Mouse (Mus musculus) stomach, embryonic 14.5 days (tissue): Measurements from ENCODE around the gene Tbata. TPM values are rescaled to one million over a fixed set of nuclear protein-coding genes. Genes with fewer than 3 reads are reported as not detected.

Experiments
- ATAC-seq: fragments of 200-750 bp; cut with Nextera tagmentation; 2 replicates; pipeline ENCODE4 v1.8.0; 2017; ENCODE audit warnings: low read depth, moderate TSS enrichment; ENCODE audit not compliant: insufficient number of reproducible peaks, insufficient read depth, low FRiP score
- H3K27ac ChIP-seq: fragments of 300-500 bp; sonication (generic); 2 replicates; pipeline ENCODE4 v1.5.1; 2014; ENCODE audit warnings: mild to moderate bottlenecking, low read length, moderate library complexity, mixed read lengths
- H3K27me3 ChIP-seq: fragments of 300-500 bp; sonication (generic); 2 replicates; pipeline ENCODE4 v1.6.1; 2014; ENCODE audit warnings: low read length, control low read depth, mixed read lengths; ENCODE audit not compliant: control insufficient read depth, insufficient read depth
- H3K36me3 ChIP-seq: fragments of 300-500 bp; sonication (generic); 2 replicates; pipeline ENCODE4 v1.6.1; 2014; ENCODE audit warnings: mild to moderate bottlenecking, control low read depth, low read length, moderate library complexity, mixed read lengths; ENCODE audit not compliant: control insufficient read depth, insufficient read depth
- H3K4me1 ChIP-seq: fragments of 300-500 bp; sonication (generic); 2 replicates; pipeline ENCODE4 v1.6.1; 2014; ENCODE audit warnings: low read length, control low read depth, mixed read lengths; ENCODE audit not compliant: control insufficient read depth, insufficient read depth
- H3K4me2 ChIP-seq: fragments of 300-500 bp; sonication (generic); replicated peaks from 2 replicates; pipeline ENCODE4 v1.6.1; 2014; ENCODE audit warnings: low read depth, low read length, control low read depth
- H3K4me3 ChIP-seq: fragments of 300-500 bp; sonication (generic); 2 replicates; pipeline ENCODE4 v1.5.1; 2014; ENCODE audit warnings: low read depth, low read length, control low read depth
- H3K9ac ChIP-seq: fragments of 300-500 bp; sonication (generic); replicated peaks from 2 replicates; pipeline ENCODE4 v1.6.1; 2014; ENCODE audit warnings: low read depth, mild to moderate bottlenecking, control low read depth, low read length, moderate library complexity, mixed read lengths
- H3K9me3 ChIP-seq: fragments of 300-500 bp; sonication (generic); 2 replicates; pipeline ENCODE4 v1.6.1; 2016; ENCODE audit warnings: low read depth, low read length, control low read depth; ENCODE audit not compliant: control insufficient read depth
- WGBS: fragments of 180-500 bp; shearing (Covaris S2); extraction: QIAGEN DNeasy Blood & Tissue Kit; methylation state at CpG from one replicate; pipeline ENCODE4 v1.1.7; 2014; 5-methylcytosine and 5-hydroxymethylcytosine counted together
- polyA plus RNA-seq: library from polyadenylated mRNA; unstranded; fragments of >200 nt; fragmentation: Nextera tagmentation; extraction: Ambion mirVana; gene quantifications from 2 replicates; pipeline ENCODE4 v1.2.1, GENCODE M21; 2014

Tbata gene
- polyA plus RNA-seq, 1 experiment from 2014 or later: not detected

DNA sequence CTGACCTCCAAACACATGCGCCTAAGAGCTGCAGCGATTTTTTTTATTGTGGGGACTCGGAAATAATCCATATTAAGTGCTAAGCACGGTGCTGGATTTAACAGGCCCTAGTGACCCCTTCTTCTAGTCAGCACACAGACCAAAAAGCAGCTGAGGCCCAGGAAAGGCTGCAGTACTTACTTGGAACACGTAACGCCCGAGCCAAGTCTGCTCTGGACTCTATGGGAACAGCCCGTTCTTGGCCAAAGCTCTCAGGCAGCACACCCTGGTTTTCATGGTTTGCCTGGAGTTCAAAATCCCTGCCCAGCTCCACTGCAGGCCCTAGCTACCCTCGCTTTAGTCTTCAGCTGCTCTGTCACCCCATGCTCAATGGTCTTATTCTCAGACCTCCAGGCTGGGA lies 22.9 kb downstream of the Tbata start:
- Histone ChIP-seq H3K4me1 (no peaks in the 10 kb centered on the region), H3K4me3 (no peak overlapping the region), H3K4me2 (no peak overlapping the region), H3K27me3 (no peaks in the 10 kb centered on the region), H3K36me3 (no peaks in the 10 kb centered on the region), H3K27ac (no peak overlapping the region), H3K9ac (no peak overlapping the region), H3K9me3 (no peaks in the 10 kb centered on the region)
- 77% methylated on average over 9 of the region's 9 CpGs for WGBS
- no peak for ATAC-seq

DNA sequence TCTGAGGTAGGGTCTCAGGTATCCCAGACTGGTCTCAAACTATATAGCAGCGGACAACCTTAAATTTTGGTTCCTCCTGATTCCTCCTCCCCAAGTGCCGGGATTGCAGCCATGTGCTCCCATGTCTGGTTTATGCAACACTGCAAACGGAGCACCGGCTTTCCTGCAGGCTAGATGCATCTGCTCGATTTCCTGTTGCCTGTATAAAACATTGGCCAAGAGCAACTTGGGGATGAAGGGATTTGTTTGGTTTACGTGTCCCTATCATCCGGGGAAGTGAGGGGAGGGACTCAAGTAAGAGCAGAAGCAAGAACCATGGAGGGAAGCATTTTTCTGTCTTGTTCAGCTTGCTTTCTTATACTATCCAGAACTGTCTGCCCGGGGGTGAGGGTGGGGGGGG lies 23.5 kb downstream of the Tbata start:
- Histone ChIP-seq H3K9me3 (no peaks in the 10 kb centered on the region), H3K4me3 (no peak overlapping the region), H3K27ac (peak overlapping the region; percentile 7; the same call in 1 of the 2 replicates), H3K36me3 (no peaks in the 10 kb centered on the region), H3K4me2 (no peak overlapping the region), H3K9ac (no peak overlapping the region), H3K27me3 (no peaks in the 10 kb centered on the region), H3K4me1 (no peaks in the 10 kb centered on the region)
- no peak for ATAC-seq
- 63% methylated on average over 8 of the region's 8 CpGs for WGBS

DNA sequence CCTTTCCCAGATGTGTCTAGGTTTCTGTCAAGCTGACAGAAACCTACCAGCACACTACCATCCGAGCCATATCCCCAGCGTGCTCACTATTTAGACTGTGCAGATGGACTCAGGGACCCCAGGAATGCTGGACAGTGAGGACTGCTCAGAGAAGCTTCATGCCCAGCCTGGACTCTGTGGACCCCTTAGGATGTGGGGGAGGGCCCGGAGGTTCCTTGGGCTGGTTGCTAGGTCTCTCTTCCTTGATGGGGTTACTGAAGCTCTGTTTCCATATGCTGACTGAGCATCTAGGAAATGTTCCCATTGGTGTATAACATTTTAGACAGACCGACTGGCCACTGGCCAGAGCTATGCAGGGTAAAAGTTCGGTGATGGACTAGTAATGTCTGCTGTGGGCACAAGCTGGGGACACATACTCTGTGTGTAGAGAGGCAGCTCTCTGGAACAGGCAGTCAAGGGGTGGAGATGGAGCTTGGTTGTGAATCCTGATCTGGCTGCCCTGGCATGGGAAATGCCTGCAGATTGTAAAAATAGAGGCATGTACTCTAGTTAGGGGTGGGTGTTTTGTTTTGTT lies 24.1 kb downstream of the Tbata start:
- ATAC-seq: no peak
- 82% methylated on average over 5 of the region's 5 CpGs for WGBS

DNA sequence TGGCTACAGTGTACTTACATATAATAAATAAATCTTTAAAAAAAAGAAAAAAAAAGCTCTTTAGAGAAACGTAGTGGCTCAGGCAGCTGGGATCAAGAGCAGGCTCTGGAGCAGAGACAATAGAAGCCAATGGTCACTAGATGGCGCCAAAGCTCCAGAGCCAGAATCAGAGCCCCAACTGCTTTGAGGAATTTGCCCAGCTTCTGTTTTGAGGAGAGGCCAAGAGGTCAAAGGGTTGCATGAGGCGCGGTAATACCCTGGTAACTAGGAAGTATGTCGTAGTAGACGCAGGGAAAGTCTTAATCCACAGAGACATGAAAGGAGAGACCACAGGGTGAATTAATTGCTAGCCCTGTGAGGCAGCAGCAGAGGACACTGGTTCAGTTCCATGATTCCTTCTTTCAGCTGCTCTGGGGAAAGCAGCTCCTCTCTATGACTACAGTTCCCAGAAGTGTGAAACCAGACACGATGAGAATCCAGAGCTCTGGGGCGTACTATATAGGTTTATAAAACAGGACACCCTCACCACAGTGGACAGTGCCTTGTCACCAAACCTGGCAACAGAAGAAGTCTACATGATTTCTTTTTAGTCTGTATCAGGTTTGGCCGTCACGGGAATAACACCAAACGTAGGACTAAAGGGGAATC lies 27.9 kb downstream of the Tbata start:
- H3K36me3 ChIP-seq: no peaks in the 10 kb centered on the region
- ATAC-seq: no peak
- H3K4me1 ChIP-seq: no peaks in the 10 kb centered on the region
- H3K4me3 ChIP-seq: no peak overlapping the region
- H3K9me3 ChIP-seq: no peaks in the 10 kb centered on the region
- H3K27me3 ChIP-seq: no peaks in the 10 kb centered on the region
- 28% methylated on average over 11 of the region's 11 CpGs for WGBS
- no peak overlapping the region for H3K4me2 ChIP-seq
- H3K27ac ChIP-seq: no peak overlapping the region
- no peak overlapping the region for H3K9ac ChIP-seq

More for the DNA sequence above, 24.1 kb downstream of the Tbata start:
- no peak overlapping the region for H3K9ac ChIP-seq
- H3K36me3 ChIP-seq: no peaks in the 10 kb centered on the region
- no peaks in the 10 kb centered on the region for H3K9me3 ChIP-seq
- peak overlapping the region; percentile 7; the same call in 1 of the 2 replicates for H3K27ac ChIP-seq
- H3K4me3 ChIP-seq: no peak overlapping the region
- no peaks in the 10 kb centered on the region for H3K4me1 ChIP-seq
- no peak overlapping the region for H3K4me2 ChIP-seq
- H3K27me3 ChIP-seq: no peaks in the 10 kb centered on the region

DNA sequence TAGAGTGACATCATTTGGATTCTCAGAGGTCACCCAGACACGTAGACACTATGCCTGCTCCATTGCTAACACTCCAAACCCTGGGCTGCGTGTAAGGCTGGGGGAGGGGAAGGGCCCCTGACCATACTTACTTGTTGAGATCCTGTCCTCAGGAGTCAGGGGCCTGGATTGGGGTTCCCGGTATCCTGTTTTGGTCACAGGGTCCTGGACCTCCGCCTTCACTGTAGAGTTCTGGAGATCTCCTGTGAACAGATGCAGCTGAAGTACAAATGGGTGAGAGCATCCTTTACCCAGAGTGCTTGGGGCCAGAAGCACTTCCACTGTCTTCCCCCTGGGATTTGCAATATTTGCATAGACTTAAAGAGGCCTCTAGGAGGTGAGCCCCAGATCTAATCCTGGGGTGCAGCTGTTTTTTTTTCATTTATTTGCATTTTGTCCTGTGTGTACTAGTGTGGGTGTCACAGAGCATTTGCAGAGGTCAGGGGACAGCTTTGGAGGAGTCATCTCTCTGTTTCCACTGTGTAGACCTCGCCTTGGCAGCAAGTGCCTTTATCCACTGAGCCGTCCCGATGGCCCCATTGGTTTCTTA lies 28.6 kb downstream of the Tbata start:
- H3K9ac ChIP-seq: no peak overlapping the region
- H3K36me3 ChIP-seq: no peaks in the 10 kb centered on the region
- H3K9me3 ChIP-seq: no peaks in the 10 kb centered on the region
- H3K4me1 ChIP-seq: no peaks in the 10 kb centered on the region
- ATAC-seq: no peak
- H3K27me3 ChIP-seq: no peaks in the 10 kb centered on the region
- no peak overlapping the region for H3K27ac ChIP-seq
- WGBS: 79% methylated on average over 7 of the region's 7 CpGs
- H3K4me2 ChIP-seq: no peak overlapping the region
- H3K4me3 ChIP-seq: no peak overlapping the region

DNA sequence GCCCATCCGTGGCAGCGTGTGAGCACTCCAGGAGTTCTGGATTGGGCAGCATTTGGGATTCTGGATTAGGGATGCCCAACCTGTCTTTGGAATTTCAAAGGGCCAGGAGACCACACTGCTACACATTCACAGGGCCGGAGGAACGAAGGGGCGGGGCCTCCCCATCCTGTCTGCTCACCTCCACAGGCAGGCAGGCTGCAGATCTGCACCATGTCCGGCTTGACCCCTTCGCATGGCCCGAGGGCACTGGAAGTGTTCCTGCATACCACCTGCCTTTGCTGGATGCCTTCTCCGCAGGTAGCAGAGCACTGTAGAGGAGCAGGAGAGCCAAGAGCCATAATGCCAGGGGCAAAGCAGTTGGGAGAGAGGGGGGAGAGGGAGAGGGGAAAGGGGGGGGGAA lies 29.2 kb downstream of the Tbata start:
- Histone ChIP-seq H3K4me3 (no peak overlapping the region), H3K27me3 (no peaks in the 10 kb centered on the region), H3K4me2 (no peak overlapping the region), H3K36me3 (no peaks in the 10 kb centered on the region), H3K4me1 (no peaks in the 10 kb centered on the region), H3K9ac (no peak overlapping the region), H3K9me3 (no peaks in the 10 kb centered on the region), H3K27ac (no peak overlapping the region)
- no peak for ATAC-seq
- 51% methylated on average over 9 of the region's 9 CpGs for WGBS

DNA sequence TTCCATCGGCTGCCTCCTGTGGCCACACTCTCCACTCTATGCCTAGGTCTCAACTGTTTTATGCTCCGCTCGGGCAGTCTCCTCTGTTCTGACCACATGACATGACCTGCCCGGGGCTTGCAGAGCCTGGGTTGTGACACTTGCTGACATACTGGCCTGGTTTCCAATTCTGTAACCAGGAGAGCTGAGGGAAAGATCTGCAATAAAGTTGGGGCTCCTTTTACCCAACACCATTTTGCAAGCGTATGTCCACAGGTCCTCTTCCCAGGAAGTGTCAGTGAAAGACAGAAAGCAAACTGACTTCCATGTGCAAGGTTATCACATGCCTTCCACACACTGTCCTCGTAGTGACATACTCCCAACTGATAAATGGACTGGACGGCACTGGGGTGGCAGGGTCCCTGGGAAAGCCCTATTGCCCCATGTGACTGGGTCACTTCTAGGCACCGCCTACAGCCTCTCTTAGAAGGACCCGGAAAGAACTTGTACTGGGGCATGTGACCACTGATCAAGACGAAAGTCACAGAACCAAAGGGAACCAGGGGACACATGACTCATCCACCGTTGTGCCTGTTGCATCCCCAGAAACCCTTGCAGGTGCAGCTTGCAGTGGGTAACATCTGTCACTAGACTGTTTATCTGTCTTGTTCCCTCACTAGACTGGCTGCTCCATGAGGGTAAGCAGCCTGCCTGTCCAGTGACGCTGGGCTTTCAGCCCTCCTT lies 30.0 kb downstream of the Tbata start:
- ATAC-seq: no peak
- 75% methylated on average over 12 of the region's 12 CpGs for WGBS
- no peak overlapping the region for H3K27ac ChIP-seq

DNA sequence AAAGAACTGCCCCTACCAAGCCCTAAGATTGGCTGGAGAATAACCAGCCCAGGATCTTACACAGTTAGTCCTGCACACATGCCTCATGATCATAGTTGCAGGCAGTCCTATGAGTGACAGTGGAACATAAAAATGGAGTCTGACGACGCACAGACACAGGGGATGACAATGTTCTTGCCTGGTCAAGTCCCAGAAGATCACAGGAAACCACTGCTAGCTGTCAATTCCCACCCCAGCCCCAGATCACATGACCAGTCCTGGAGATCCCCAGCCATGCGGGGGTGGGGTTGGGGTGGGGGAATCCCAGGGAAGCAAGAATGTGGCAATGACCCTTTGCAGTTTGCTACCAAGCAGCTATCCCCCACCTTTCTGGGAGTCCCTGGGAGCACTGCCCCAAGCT lies 32.2 kb downstream of the Tbata start:
- Histone ChIP-seq H3K9ac (no peak overlapping the region), H3K4me2 (no peak overlapping the region), H3K27me3 (no peaks in the 10 kb centered on the region), H3K4me1 (no peaks in the 10 kb centered on the region), H3K4me3 (no peak overlapping the region), H3K9me3 (no peaks in the 10 kb centered on the region), H3K27ac (no peak overlapping the region), H3K36me3 (no peaks in the 10 kb centered on the region)
- WGBS: 64% methylated on average over 3 of the region's 3 CpGs
- ATAC-seq: no peak

More for the DNA sequence above, 30.0 kb downstream of the Tbata start:
- Histone ChIP-seq H3K9ac (no peak overlapping the region), H3K4me1 (no peaks in the 10 kb centered on the region), H3K9me3 (no peaks in the 10 kb centered on the region), H3K36me3 (no peaks in the 10 kb centered on the region), H3K4me2 (no peak overlapping the region), H3K4me3 (no peak overlapping the region), H3K27me3 (no peaks in the 10 kb centered on the region)
